Mouse (Mus musculus) heart, postnatal 0 days (tissue): ENCODE measurements around the gene Dnttip1.
A peak's percentile ranks its signal among the peaks of the same experiment; 100 is the strongest.
"Not testable (repeated sequence)": the region's sequence is repeated elsewhere in the genome, so short reads cannot be mapped to it uniquely, and the experiment has no call there.

Source experiments
- CTCF ChIP-seq: IDR thresholded peaks from 2 replicates; pipeline ENCODE4 v1.5.1; 2016; ENCODE audit warnings: antibody characterized with exemption, control low read depth, low read depth
- EP300 ChIP-seq: IDR thresholded peaks from 2 replicates; pipeline ENCODE4 v1.6.1; 2016; ENCODE audit warnings: antibody characterized with exemption, low read depth

GRCm38 (mm10) chr2:164798554-164798953, 52.8 kb downstream of the Dnttip1 start:
- TF ChIP-seq CTCF: peak; percentile 34
- not testable (repeated sequence) for TF ChIP-seq EP300
